Mouse (Mus musculus) layer of hippocampus, adult 8-10 months (tissue): Measurements from ENCODE around the gene Prdm16. TPM values are rescaled to one million over a fixed set of nuclear protein-coding genes. Genes with fewer than 3 reads are reported as not detected.

Experiments used
- DNase-seq, 2 experiments: peaks; one replicate each; pipeline ENCODE4 v3.0.0; 2022; ENCODE audit warnings: low spot score in 2 of 2
- total RNA-seq, 4 experiments: library from RNA; stranded (reverse); gene quantifications; 2 replicates each; pipeline ENCODE4 v1.2.4; 2022

The Prdm16 gene
- total RNA-seq, 4 experiments from 2014 or later: 9.3 to 15.5 (median 13.9) TPM

DNA sequence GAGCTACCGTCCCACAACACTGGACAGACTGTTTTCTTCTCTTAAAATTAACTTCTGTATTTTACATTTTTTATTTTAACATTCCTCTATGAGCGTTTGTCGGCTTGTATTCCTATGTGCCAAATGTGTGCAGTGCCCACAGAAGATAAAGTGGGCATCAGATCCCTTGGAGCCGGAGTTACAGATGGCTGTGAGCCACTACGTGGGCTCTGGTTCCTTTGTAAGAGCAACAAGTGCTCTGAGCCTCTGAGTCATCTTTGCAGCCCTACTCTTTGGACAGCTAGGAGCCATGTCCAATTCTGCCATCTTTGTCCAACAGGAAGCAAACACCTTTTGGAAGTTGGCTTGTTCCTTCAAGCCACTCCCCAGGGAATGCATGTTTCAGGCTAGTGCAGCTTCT is 78.6 kb downstream of the Prdm16 start:
- DNase-seq: no peak

DNA sequence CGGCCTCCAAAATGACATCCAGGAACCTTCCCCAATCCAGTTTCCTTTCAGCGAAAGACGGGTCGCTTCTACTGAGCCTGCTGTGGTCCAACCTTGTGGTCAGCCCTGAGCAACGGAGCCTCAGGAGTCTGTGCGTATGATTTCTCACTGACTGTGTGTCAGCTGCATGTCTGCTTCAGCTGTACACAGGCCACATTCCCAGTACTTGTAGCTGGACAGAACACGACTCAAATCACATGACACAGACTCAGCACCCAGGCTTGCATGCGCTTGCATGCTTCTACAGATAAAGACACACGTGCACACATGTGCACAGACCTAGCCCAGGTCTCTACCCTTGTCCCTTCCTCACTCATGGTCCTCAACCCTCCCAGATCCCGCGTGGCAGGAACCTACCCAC is 79.5 kb downstream of the Prdm16 start:
- DNase-seq: no peak

DNA sequence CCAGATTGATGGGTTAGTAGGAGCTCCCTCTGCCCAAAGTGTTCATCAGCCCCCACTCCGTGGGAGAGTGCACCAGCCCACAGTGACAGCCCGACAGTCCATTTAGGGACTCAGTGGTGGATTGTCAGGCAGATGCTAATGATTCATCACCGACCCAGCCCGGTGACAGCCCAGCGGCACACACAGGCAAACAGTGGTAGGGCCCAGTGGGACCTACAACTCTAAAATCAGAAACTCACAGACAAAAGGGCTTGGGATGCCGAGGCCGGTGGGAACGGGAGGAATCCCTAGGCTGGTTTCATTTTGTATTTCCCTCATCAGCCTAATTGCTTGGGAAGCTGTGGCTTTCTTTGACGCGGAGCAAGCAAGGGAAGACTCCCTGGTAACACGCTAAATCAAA is 80.3 kb downstream of the Prdm16 start:
- no peak for DNase-seq

DNA sequence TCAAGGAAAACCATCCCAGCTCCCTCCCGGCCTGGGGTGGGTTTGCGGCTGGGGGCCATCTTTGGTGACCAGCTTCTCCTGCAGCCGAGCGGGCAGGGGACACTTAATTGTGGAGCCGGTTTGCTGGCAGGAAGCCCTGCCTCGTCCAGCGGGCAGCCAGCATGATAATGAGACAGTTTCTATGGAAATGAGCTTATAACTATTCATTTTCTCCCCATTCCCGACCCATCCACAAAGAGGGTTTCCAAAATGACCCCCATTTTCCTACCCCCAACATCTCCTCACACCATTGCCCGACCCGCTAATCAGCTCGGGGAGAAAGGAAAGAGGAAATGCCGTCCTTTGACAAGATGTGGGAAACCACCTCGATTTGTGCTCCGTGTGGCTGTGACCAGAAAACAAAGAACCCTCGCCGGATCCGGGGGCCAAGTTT is 86.7 kb downstream of the Prdm16 start:
- peak; percentile 60 to 67 for DNase-seq

DNA sequence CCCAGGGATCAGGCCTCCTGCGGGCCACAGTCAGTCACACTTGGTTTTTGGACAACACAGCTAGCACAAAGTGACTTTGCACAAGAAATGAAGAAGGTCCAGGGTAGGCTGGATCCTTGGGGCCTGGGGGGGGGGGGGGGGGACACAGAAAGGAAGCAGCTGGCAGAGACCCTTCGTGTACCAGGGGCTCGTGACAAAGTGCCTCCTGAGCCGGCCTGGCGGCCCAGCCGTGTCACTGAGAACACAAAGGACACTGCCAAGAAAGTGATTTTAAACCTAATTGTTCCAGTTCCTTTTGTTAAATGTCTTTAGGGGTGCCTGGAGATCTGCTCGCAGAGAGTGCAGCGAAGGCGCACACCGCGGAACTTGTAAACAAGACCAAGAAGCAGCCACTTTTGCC is 87.2 kb downstream of the Prdm16 start:
- no peak for DNase-seq

DNA sequence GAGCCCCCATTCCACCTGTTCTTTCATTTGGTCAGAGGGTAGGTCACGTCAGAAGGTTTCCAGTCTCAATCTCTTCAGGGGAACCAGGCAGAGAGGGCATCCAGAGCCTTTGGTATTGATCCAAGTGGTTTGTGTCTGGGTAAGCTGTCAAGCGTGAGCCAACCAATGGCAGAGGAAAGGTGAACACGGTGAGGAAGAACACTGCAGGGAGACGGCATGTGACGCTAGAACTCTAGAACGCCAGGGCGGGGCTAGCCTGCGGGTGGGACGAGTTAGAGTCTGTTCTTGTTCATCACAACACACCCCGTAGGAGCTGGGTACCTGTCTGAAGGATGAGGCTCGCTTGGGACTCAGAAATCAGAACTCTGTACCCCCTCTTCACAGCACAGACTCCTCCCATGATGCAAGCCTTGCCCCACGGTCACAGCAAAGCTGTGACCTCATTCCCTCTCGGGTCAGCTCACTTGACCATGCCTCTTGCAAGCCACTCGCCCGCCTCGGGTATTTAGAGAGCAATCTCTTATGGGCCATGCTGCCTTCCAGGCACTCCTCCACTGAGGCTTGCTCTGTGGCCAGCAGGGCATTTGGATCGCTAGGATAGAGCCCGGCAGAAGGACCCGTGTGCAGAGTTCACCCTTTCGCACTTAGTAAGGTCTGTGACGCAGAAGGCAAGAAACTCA is 89.4 kb downstream of the Prdm16 start:
- DNase-seq: no peak

DNA sequence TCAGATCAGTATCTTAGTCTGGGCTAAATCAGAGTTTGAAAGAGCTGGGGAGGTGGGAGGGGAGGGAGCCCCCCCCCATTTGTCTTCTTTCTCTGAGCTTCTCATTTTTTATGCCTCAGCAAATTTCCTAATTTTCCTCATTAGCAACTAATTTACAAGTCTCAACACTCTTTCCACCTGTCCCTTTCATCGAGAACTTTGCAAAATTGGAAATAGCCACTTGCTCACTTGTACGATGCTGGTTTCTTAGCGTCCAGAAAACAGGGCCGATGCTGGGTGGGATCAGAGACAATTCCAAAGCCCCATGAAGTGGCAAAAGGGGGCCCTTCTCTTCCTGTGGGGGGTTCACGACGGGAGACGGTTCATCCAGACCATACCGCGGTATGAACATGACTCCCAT is 91.4 kb downstream of the Prdm16 start:
- DNase-seq: peak; percentile 14 to 18

DNA sequence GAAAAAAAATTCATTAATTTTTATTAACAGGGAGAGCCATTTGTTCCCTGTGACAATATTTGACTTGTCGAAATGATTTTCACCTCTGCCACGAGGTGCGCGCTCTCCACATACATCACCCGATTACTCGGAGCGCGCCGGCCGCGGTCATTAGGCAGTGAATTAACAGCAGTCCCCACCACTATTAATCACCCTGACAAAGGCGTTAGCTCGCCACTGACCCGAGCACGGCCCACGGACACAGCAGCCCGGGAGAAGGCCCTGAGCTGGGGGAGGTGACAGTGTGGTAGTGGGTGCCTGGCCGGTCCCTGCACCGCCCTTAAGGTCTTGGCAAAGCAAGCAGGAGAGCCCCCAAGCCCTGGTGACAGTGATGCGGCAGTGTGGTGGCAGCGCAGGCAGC is 92.8 kb downstream of the Prdm16 start:
- DNase-seq: no peak

DNA sequence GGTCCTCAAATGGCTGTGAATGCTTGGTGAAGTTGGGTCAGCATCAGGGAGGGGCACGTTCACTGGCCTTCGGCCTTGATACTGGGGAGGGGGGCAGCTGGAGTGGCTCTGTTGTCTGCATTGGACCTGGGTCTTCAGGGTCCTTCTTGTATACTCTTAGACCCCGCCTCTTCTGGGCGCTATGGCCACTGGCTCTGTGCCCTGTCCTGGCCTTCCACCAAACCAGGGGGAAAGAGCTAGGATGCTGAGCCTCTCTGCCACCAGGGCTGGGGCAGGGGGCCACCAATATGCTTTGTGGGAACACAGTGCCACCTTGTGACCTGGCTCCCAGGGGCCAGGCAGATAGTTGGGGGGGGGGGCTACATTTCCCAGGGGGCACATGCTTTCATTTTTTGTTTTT is 93.5 kb downstream of the Prdm16 start:
- DNase-seq: peak in 1 of 2 experiments; percentile 10

DNA sequence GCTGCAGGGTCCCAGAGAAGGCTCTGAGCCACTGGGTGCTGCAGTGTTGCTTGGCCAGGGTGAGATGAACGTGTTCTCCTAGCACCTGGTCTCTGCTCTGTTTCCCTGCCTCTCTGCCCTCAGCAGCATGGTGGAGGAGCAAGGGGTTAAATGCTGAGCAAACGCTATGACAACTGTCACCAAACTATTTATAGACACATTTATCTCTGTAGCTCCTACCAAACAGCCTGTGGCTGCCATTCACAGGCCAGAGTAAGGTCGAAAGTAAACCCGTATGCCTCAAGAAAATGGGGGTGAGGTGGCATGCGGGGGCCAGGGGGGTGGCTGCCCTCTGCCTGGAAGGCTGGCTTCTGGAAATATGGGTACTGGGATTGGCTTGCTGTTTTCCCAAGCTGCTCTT is 94.1 kb downstream of the Prdm16 start:
- DNase-seq: no peak

DNA sequence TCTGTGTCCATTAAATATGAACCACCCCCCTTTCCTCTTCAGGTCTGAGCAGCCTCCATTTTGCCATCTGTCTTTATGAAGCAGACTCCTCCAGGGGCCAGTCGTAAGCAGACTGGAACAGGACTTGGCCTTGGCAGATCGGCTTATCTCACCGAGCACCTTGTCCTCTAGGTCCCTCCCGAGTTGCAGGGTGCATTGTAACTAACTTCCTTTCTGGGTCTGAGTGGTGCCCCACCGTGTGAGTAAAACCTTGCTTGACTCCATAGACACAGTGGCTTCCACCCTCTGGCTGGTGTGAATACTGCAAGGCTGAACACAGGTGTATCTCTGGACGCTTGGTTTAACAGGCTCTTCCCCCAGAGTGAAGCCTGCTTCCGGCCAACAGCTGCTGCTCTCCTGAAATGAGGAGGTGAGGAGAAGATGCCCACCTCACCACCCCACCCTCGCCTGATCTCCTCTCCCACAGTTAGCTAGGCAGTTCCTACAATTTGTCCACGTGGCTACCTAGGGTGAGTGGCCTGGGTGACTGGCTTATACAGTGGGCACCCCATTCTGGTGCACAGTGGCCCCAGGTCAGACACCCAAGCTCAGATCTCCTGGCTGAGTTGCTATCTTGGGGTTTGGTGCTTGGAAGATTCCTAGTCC is 94.9 kb downstream of the Prdm16 start:
- DNase-seq: no peak

DNA sequence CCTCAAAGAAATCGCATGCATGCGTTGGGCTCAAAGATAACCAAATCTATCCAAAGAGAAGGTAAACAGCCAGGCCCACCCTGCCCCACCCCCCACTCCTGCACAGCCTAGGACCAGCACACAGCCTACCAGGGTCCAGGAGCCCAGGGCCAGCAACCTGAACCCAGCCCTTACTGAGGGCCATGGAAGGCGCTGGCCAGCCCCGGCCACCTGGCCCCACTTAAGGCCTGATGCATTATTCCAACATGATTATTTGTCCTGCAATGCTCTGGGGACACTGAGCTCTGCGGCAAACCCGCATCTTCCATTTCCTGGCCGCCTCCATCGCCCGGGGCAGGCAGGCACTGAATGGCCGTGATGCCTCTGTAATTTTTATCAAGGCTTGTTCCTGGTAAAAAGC is 96.0 kb downstream of the Prdm16 start:
- no peak for DNase-seq

DNA sequence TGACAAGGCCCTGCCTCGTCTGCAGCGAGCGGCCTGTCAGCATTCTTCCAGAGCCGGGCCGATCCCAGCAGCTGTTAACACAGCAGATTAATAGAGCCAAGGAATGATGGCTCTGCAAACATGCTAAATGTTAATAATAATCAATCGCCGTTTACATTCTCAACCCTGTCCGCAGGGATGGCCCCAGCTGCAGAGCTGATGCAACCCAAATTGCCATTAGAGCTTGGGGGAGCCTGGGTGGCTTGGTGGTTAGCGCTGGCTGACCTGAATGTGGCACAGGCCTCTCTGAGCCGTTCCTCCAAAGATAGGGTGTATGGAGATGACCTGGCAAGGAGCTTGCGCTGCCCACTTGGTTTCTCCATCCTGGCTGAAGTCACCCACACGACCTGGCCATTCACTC is 97.0 kb downstream of the Prdm16 start:
- DNase-seq: no peak

DNA sequence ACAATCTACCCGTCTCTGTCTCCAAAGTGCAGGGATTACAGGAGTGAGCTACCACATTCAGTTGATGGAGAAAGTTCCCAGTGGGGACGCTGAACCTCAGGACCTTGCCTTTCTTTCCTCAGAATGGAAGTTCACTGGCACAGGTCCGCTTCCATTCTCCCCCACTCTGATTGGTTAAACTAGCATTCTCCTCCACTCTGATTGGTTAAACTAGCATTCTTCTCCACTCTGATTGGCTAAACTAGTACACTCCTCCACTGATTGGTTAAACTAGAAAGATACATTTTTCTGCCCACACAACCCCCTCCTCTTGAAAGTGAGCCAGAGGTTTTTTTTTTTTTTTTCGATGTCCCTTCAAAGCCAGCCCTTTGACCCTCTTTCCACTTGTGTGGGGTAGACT is 97.9 kb downstream of the Prdm16 start:
- no peak for DNase-seq

DNA sequence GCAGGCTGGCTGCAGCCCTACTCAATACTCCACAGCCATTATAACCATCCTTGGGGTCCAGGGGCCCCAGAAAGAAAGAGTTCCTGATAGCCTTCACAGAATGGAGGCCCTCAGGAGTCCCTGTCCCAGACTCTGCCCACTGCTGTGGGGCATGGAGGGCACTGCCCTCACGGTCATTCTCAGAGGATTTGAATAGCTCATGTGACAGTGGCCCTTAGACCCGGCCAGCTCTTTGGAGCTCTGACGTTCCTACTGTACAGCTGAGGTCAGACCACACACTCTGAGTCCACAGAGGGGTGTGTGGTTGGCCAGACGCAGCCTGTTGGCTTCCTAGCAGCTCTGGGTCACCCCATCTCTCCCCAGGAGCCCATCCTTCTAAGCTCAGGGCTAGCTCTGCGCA is 100.6 kb downstream of the Prdm16 start:
- DNase-seq: no peak

DNA sequence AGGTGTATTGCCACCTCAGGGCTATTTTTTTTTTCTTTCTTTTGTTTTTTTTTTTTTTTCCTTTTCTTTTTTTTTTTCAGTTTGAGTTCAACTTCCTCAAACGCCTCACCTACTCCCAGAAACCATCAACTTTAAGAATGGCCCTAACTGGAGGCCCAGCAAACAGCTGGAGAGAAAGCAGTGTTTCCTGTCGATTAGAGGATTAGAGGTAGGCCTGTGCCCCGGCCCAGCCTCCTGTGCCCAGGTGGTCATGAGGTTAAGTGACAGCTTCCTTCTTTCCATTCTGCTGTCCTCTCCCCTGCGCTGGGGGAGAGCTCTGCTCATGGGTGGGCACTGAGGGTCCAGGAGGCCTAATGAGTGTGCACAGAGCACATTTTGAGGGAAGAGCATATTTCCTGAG is 105.3 kb downstream of the Prdm16 start:
- DNase-seq: no peak

DNA sequence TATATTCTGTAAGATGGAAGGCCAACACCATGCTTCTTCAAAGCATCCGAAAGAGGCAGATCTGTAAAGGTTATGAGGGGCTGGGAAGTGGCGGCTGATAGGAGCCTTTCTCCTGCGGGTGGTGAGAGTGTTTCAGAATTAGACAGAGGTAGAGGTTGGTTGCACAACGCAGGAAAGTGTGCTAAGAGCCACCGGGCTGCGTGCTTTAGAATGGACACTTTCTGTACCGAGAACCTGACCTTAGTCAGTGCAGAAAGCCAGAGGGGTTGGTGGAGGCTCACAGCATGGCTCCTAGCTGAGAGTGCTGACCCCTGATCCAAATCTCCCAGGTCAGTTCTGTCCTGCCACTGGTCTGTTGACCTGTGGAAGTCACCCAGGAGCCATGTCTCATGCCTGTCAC is 106.3 kb downstream of the Prdm16 start:
- no peak for DNase-seq

DNA sequence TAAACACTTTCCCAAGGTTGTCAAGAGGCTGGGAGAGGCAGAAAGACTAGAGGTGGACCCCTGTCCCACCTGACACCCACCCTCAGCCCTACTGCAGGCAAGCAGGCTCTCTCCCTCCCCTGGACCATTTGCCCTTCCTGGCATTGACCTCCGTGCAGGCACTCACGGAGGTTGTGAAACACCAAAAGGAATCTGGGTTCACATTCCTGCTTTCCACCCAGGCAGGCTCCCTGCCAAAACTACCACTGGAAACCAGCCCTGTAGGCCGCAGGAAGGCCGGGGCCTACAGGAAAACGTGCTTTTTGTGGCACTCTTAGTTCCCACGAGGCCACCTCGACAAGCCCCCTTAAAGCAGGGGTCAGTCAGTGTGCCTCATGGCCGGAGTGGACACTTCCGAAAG is 109.2 kb downstream of the Prdm16 start:
- DNase-seq: peak in 1 of 2 experiments; percentile 18

DNA sequence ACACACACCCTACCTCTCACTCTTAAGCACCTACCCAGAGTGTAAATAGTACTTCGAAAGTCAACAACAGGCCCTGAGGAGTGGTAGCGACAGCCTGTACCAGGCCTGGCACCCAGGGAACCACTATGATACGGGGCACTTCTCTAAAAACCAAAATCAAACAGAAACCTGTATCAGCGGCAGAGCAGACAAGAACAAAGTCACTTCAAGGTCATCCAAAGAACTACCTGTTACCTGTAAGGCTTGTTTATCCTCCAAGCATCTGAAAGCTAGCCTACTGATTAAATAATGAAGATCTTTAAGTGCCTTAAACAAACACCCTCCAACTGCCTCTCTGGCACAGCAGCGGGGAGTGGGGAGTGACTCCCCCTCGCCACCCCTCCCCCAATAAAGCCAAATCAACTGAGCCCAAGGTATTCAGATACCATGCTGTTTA is 110.3 kb downstream of the Prdm16 start:
- DNase-seq: no peak

DNA sequence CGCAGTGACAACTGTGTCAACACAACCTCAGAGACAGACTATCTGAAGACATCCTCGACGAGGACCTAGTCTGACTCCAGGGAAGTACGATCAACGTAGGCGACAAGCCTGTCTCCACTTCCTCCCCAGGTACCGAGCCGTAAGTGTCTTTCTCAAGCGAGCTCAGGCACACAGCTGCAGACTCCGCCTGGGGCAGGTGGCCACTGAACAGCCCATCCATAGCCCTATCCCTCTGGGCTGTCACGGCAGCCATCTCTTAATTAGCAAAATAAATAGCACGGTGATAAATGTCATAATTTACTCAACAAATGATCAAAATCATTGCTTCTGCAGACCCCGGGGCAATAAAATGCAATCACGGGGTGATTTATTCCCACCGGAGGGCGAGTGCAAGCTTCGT is 112.8 kb downstream of the Prdm16 start:
- DNase-seq: no peak

DNA sequence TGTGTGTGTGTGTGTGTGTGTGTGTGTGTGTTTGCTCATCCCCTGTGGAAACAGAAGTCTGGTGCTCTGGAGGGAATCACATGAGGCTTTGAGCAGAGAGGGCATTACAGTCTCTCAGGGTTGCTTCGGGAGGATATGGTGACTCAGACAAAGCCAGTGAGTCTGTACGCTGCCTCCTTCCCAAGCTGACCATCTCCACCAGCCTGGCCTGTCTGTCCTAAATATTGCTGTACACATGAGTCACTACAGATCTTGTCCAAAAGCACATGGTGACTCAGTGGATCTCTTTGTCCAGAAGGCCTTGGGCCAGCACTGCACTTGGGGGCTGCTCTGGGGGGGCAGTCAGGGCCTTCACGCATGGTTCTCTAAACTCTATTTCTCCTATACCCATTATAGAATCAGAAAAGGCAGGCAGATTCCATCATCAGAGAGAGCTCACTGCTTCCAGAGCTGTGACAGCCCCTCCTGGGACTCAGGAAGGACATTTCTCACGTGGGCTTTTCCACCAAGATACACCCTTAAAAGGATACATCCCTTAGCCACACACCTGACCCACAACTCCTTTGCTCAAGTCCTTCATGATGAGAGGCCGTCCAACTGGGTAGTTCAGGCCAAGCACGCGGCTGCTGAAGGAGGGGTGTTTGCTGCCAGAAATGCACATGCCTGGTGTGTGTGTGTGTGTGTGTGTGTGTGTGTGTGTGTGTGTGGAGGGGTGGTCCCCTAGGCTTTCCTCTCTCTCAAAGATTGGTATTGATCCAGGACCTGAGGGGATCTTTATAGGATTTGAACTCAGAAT is 114.6 kb downstream of the Prdm16 start:
- no peak for DNase-seq

DNA sequence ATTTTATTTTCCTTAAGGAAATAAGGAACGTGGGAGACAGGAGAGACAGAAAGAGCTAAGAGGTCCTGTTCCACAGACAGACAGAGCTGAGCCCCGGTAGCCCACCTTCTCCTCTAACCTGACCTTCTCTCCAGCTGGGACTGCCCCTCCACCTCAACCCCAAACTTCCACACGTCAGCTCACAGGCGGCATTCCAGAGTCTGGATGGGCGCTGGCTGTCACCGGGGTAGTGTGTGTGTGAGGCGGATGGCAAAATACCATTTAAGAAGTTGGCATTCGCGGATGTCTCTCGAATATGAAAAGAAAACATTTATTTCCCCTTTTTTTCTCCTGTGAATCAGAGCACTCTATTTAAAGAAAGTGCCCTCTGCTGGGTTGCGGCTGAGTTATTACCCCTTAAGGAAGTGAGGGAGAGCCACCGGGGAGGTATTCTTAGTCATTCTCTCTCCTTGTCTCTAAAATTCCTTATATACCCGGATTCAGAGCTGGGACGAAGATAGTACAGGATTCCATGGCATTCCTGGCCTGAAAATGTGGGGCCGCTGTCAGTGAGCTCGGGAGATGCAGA is 117.1 kb downstream of the Prdm16 start:
- no peak for DNase-seq
